Mouse (Mus musculus) Patski (cell line): ENCODE measurements at regions not wholly inside any gene's neighbourhood (a gene's known extent, or its start where the extent isn't known, plus 50 kb on each side); places are given as distances from the start of the nearest gene placed in this dataset.

ENCODE experiments used
- ATAC-seq: fragments of 100-300 bp; one replicate; pipeline ENCODE4 v1.8.0; 2021
- CTCF ChIA-PET: fragments of 350-600 bp; sonication (Branson Sonifier 250); formaldehyde crosslinking; loops from one replicate; lab custom pipeline; 2022; ENCODE audit warnings: inconsistent platforms; lab: Charles Lee
- POLR2A ChIA-PET: fragments of 350-600 bp; sonication (Branson Sonifier 250); formaldehyde crosslinking; loops from one replicate; lab custom pipeline; 2022; ENCODE audit warnings: antibody characterized with exemption, inconsistent platforms; lab: Charles Lee
- DNase-seq: peaks from one replicate; pipeline ENCODE4 v3.0.0-alpha.2; 2011; ENCODE audit warnings: low read depth, low spot score
- H3K27me3 ChIP-seq: fragments of 371-371 bp; one replicate; pipeline ENCODE4 v1.5.1; 2021
- CTCF ChIP-seq: fragments of 100-300 bp; IDR thresholded peaks from one replicate; pipeline ENCODE4 v1.5.1; 2021
- in situ Hi-C: fragments of 300-500 bp; cut with MboI; formaldehyde crosslinking; loops from 3 replicates; pipeline ENCODE4 v1.11.1; 2018; ENCODE audit warnings: low pct_unique_long_range_greater_than_20kb, mixed read lengths

GRCm38 (mm10) chr8:42699381-42699780 lies 441.9 kb downstream of the Triml1 start:
- ChIA-PET POLR2A (no interaction called here), CTCF (interaction anchor here (1.3 kb wide), 1 partner anchor 8 kb away, joined by 4 read pairs; no protein-coding TSS in a partner anchor)
- TF ChIP-seq CTCF, result no peak
- no peaks in the 10 kb centered on the region for H3K27me3 ChIP-seq
- in situ Hi-C loops, result no loop called here
- ATAC-seq (no peak), DNase-seq (no peak)

GRCm38 (mm10) chr8:42698403-42698802 lies 442.9 kb downstream of the Triml1 start:
- no peak for TF ChIP-seq CTCF
- ChIA-PET POLR2A (no interaction called here), CTCF (interaction anchor here (1.3 kb wide), 1 partner anchor 9 kb away, joined by 4 read pairs; no protein-coding TSS in a partner anchor)
- H3K27me3 ChIP-seq, result no peaks in the 10 kb centered on the region
- in situ Hi-C loops, result no loop called here
- ATAC-seq (no peak), DNase-seq (no peak)
